In the genomic region with DNA sequence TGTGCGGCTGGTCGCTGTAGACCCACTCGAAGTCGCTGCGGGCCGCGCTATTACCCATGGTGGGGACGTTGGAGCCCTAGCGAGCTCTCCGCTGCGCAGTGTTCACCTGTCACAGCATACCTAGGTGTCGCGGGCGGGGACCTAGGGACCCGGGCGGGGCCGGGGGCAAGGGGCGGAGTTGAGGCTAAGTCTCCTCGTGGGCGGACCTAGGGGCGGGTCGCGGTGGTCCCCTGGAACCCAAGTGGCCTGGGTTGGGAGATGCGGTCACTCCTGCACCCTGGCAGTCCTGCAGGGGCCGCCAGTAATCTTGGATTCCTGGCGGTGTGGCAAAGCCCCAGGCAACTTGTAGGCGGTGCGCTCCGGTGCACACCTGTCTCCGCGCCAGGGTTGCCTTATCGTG, we compare ENCODE assay signal across 8 mouse cellular contexts. TPM values are rescaled to one million over a fixed set of nuclear protein-coding genes. Genes with fewer than 3 reads are reported as not detected.
DNase-seq lines count a peak whose midpoint lies in the region; ATAC-seq and TF ChIP-seq lines count a peak whose summit lies in the region.

Gene Degs2 (minus strand): TSS at position 131 of the 400 bp plus-strand sequence.

- peaks cover 20% of the 10 kb centered on the region for H3K4me1 ChIP-seq in limb, embryonic 10.5 days
- peaks cover 6% of the 10 kb centered on the region for H3K4me1 ChIP-seq in midbrain, embryonic 16.5 days (ENCODE audit: control insufficient read depth, insufficient read depth, low read length)

- no peaks in the 10 kb centered on the region for H3K9me3 ChIP-seq in limb, embryonic 10.5 days (replicated peaks)
- H3K9me3 ChIP-seq in midbrain, embryonic 16.5 days (replicated peaks; ENCODE audit: control insufficient read depth, low read length, poor library complexity, severe bottlenecking) = no peaks in the 10 kb centered on the region

- peak within 1 kb of the TSS; percentile 32 for H3K4me3 ChIP-seq in left cerebral cortex, adult 2 months
- peak within 1 kb of the TSS; percentile 39 for H3K4me3 ChIP-seq in limb, embryonic 10.5 days
- H3K4me3 ChIP-seq in midbrain, embryonic 16.5 days (ENCODE audit: low read depth, low read length) = peak within 1 kb of the TSS; percentile 34

- H3K27me3 ChIP-seq in limb, embryonic 10.5 days (ENCODE audit: low read depth, poor library complexity, severe bottlenecking) = peaks cover 67% of the 10 kb centered on the region
- H3K27me3 ChIP-seq in midbrain, embryonic 16.5 days (ENCODE audit: control insufficient read depth, insufficient read depth, low read depth, low read length) = peaks cover 14% of the 10 kb centered on the region

- peak; percentile 22 for TF ChIP-seq CTCF in left cerebral cortex, adult 2 months (IDR thresholded peaks at IDR 0.05)

- H3K4me2 ChIP-seq in midbrain, embryonic 16.5 days (ENCODE audit: low read length) = peak within 1 kb of the TSS; percentile 63

- WGBS in limb, embryonic 10.5 days = 2% methylated on average over 32 of the region's 32 CpGs
- 2% methylated on average over 32 of the region's 32 CpGs for WGBS in midbrain, embryonic 16.5 days

- H3K9ac ChIP-seq in midbrain, embryonic 16.5 days (ENCODE audit: low read depth, low read length) = 0 out of 2 replicates have a peak within 1 kb of the TSS, but pooled peaks have one; percentile 32

- intact Hi-C loops in left cerebral cortex, adult 2 months (cut with DNase I) = no loop called here
- intact Hi-C loops in left cerebral cortex, postnatal 10 days (cut with DNase I) = no loop called here

- DNase-seq in left cerebral cortex, adult 2 months (ENCODE audit: extremely low spot score in 1 of 2, low spot score in 2 of 2) = no peak
- DNase-seq in left cerebral cortex, postnatal 10 days (ENCODE audit: extremely low spot score in 1 of 2, low spot score in 2 of 2) = no peak
- no peak for DNase-seq in gonadal fat pad, adult 2 months (ENCODE audit: low read depth)
- DNase-seq in limb, embryonic 10.5 days (ENCODE audit: low spot score) = peak; percentile 43
- no peak for DNase-seq in adrenal gland, postnatal 4 days (ENCODE audit: low spot score in 2 of 2)
- no peak for DNase-seq in cerebellum, postnatal 25 days
- no peak for DNase-seq in cerebellum, postnatal 36 days

- no peaks in the 10 kb centered on the region for H3K36me3 ChIP-seq in limb, embryonic 10.5 days
- no peaks in the 10 kb centered on the region for H3K36me3 ChIP-seq in midbrain, embryonic 16.5 days (ENCODE audit: control insufficient read depth, insufficient read depth, low read length)

- peak within 1 kb of the TSS; percentile 57; the same call in 1 of the 2 replicates for H3K27ac ChIP-seq in left cerebral cortex, adult 2 months
- no peak within 1 kb of the TSS for H3K27ac ChIP-seq in limb, embryonic 10.5 days
- no peak within 1 kb of the TSS for H3K27ac ChIP-seq in midbrain, embryonic 16.5 days (ENCODE audit: low read length)

- peak; percentile 48; the same call in 1 of the 2 replicates for ATAC-seq in midbrain, embryonic 16.5 days

RNA-seq across cellular contexts. Expression of gene Degs2, which starts in this region (rescaled TPM):
- 1 to 10 TPM; 4.8 to 5.5 TPM for total RNA-seq in left cerebral cortex, adult 2 months (2021)
- total RNA-seq in left cerebral cortex, postnatal 10 days (2021) = under 1 TPM; 0.49 to 0.63 TPM
- 10.8 and 19.7 TPM in 2 replicates for polyA plus RNA-seq in gonadal fat pad, adult 2 months (2012; rRNA removed)
- 1.3 and 1.8 TPM in 2 replicates for polyA plus RNA-seq in limb, embryonic 10.5 days (2016; fragmentation: Nextera tagmentation; extraction: Ambion mirVana)
- 2.9 and 3.3 TPM in 2 replicates for polyA plus RNA-seq in midbrain, embryonic 16.5 days (2015; fragmentation: Nextera tagmentation; extraction: Ambion mirVana)
- total RNA-seq in adrenal gland, postnatal 4 days (2021) = under 1 TPM in 1 of 2 experiments, not detected in 1; 0.28 TPM
